Mouse (Mus musculus) lung, postnatal 0 days (tissue): Measurements from ENCODE around the gene Hnf4a.

Experiments used
- CTCF ChIP-seq: IDR thresholded peaks from 2 replicates; pipeline ENCODE4 v1.5.1; 2016; ENCODE audit warnings: antibody characterized with exemption, mild to moderate bottlenecking
- EP300 ChIP-seq: IDR thresholded peaks from 2 replicates; pipeline ENCODE4 v1.6.1; 2016; ENCODE audit warnings: antibody characterized with exemption, mild to moderate bottlenecking, control low read depth

- TF ChIP-seq CTCF: no peak
- TF ChIP-seq EP300: no peak
Observed at GRCm38 (mm10) chr2:163606161-163606560, 99.6 kb downstream of the Hnf4a start.
